Mouse (Mus musculus) C2C12 (cell line): ENCODE measurements around the gene Tbc1d8.

Source experiments
- CEBPB ChIP-seq: IDR thresholded peaks from one replicate; pipeline ENCODE4 v1.6.1; 2011; ENCODE audit warnings: low read depth, mild to moderate bottlenecking, control low read depth, moderate library complexity
- CTCF ChIP-seq: IDR thresholded peaks from one replicate; pipeline ENCODE4 v1.5.1; 2011; ENCODE audit not compliant: control insufficient read depth, insufficient read depth, insufficient read length
- MAX ChIP-seq: IDR thresholded peaks from one replicate; pipeline ENCODE4 v1.6.1; 2011; ENCODE audit warnings: mild to moderate bottlenecking, control low read depth
- MYOG ChIP-seq: IDR thresholded peaks from one replicate; pipeline ENCODE4 v1.6.1; 2011; ENCODE audit not compliant: control insufficient read depth, insufficient read length; ENCODE audit errors: extremely low read depth
- USF1 ChIP-seq: IDR thresholded peaks from one replicate; pipeline ENCODE4 v1.6.1; 2011; ENCODE audit warnings: low read depth, mild to moderate bottlenecking, control low read depth, moderate library complexity

DNA sequence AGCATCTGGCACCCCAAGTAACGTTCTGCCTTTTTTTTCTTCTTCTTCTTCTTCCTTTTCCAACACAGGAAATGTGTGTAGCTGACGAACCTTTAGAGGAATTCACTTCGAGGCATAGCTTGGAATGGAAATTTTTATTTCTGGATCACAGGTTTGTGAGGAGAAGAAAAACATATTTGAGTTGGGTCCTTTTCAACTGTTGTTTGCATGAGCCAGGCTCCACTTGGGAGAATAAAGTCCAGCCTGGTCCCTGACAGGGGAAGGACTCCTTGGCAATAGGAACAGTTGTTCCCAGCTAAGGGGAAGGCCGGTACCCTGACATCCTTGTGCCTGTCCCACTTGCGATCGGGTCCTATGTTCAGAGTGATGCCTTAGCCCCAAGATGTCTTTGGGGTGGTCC lies 153.3 kb downstream of the Tbc1d8 start:
- TF ChIP-seq CTCF = no peak
- TF ChIP-seq MAX = no peak
- no peak for TF ChIP-seq CEBPB
- TF ChIP-seq USF1 = no peak
- TF ChIP-seq MYOG = no peak
